Mouse (Mus musculus) E14TG2a.4 (cell line): ENCODE measurements around the gene Arpc3.

Experiments
- H3K27me3 ChIP-seq: 2 replicates; pipeline ENCODE4 v1.6.1; 2014; ENCODE audit warnings: low read length, control low read depth; ENCODE audit not compliant: insufficient read depth
- H3K36me3 ChIP-seq: 2 replicates; pipeline ENCODE4 v1.6.1; 2014; ENCODE audit warnings: low read length, control low read depth; ENCODE audit not compliant: insufficient read depth
- H3K4me1 ChIP-seq: replicated peaks from 2 replicates; pipeline ENCODE4 v1.6.1; 2014; ENCODE audit warnings: low read depth, low read length, control low read depth
- H3K4me3 ChIP-seq: replicated peaks from 2 replicates; pipeline ENCODE4 v1.5.1; 2014; ENCODE audit warnings: mild to moderate bottlenecking, low read length
- H3K9me3 ChIP-seq: 2 replicates; pipeline ENCODE4 v1.6.1; 2014; ENCODE audit warnings: low read length, control low read depth
- CTCF ChIP-seq: conservative IDR thresholded peaks from 2 replicates; pipeline ENCODE4 v1.5.1; 2014; ENCODE audit warnings: low read length
- NANOG ChIP-seq: IDR thresholded peaks from 2 replicates; pipeline ENCODE4 v1.6.1; 2014; ENCODE audit warnings: borderline replicate concordance, low read length, mixed read lengths
- POU5F1 ChIP-seq: IDR thresholded peaks from 2 replicates; pipeline ENCODE4 v1.6.1; 2014; ENCODE audit warnings: low read length, borderline replicate concordance

Arpc3 gene

DNA sequence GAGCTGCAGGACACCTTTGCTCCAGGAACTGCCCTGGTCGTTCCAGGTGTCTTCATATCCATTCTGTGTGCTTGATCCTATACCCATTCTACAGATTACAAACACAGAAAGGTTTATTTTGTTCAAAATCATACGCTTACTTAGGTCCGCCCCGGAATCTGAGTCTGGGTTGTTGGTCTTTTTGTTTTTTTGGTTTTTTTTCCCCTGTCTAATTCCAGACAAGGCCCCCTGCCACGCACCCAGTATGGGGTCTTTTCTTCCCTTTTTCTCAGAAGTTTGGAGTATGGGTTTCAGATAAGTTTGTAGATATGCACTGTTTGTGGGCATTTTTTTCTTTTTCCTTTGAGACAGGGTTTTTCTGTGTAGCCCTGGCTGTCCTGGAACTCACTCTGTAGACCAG, 18.8 kb upstream of the Arpc3 start:
- no peak for TF ChIP-seq POU5F1
- no peak for TF ChIP-seq CTCF
- no peak for TF ChIP-seq NANOG
- Histone ChIP-seq H3K27me3 (no peaks in the 10 kb centered on the region), H3K4me1 (peaks cover 36% of the 10 kb centered on the region), H3K9me3 (no peaks in the 10 kb centered on the region), H3K36me3 (peaks cover 60% of the 10 kb centered on the region), H3K4me3 (peak overlapping the region; percentile 97)

DNA sequence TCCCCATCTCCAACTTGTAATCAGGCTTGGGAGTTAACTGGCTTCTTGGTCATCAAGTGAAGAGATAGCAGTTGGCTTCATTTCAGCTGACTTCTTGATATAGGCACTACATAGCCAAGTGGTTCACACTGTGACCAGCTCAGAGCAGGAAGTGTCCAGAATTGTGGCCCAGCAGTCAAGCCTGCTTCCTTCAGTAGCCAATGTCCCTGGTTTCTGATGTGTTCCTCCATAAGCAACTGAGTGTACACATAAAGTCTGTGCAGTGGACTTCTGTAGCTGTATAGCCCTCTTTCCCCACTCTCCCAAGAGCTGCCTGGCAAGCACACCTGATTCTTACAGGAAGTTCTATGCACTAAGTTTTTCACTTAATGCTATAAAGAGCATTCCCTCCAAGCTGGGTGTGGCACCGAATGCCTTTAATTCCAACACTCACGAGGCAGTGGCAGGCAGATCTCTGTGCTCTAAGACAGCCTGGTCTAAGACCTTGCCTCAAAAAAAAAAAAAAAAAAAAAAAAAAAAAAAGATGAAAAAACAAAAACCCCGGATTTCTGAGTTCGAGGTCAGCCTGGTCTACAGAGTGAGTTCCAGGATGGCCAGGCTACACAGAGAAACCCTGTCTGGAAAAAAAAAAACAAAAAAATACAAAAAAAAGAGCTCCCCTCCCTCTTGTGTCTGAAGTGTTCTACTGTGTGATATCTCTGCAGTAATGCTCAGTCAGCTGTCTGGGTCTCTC, 14.4 kb upstream of the Arpc3 start:
- H3K36me3 ChIP-seq: peaks cover 78% of the 10 kb centered on the region
- TF ChIP-seq POU5F1 (no peak), NANOG (no peak), CTCF (no peak)
- peaks cover 61% of the 10 kb centered on the region for H3K4me1 ChIP-seq
- no peaks in the 10 kb centered on the region for H3K27me3 ChIP-seq
- no peaks in the 10 kb centered on the region for H3K9me3 ChIP-seq
- H3K4me3 ChIP-seq: no peak overlapping the region

DNA sequence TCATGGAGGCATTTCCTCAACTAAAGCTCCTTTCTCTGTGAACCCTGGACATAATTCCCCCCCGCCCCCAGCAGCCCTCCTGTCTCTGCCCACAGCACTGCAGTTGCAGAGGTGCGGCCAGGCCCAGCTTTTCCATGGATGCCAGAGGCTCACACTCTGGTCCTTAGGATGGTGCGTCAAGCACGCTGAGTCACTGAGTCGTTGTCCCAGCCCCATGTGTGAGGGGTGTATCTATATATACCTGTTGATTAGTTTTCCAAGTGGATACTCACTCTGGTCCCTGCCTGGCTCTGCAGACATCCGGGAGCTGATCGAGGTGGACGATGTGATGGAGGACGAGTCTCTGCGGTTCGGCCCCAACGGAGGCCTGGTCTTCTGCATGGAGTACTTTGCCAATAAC, 13.5 kb upstream of the Arpc3 start:
- Histone ChIP-seq H3K9me3 (no peaks in the 10 kb centered on the region), H3K4me3 (no peak overlapping the region), H3K27me3 (no peaks in the 10 kb centered on the region), H3K4me1 (peaks cover 59% of the 10 kb centered on the region), H3K36me3 (peaks cover 84% of the 10 kb centered on the region)
- TF ChIP-seq POU5F1 (no peak), NANOG (no peak), CTCF (no peak)

DNA sequence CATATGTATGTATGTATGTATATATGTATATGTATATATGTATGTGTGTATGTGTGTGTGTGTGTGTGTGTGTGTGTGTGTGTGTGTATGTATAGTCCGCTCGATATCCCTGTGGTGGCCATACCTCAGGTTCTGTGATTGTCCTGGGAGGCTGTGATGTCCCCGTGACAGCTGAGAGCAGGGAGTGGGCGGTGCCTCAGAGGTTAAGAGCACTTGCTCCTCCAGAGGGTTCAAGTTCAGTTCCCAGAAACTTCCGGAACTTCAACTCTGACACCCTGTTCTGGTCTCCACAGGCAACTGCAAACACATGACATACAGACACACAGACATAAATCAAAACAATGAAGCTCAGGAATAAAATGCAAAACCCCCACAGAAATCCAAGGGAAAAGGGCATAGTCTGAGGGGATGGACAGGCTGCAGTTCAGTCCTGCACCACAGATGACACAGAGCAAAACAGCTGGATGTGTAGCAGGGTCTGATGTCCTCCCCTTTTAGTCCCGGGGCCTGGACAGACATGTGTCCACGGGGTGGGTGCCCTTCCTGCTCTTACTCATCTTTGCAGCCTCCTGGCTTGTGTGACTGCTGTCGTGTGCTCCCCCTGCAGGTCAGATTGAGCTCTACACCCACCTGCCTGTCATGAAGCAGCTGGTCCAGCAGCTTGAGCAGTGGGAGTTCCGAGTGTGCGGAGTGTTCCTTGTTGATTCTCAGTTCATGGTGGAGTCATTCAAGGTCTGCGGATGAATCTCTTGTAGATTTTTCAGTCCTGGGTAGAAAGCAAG, 12.1 kb upstream of the Arpc3 start:
- Histone ChIP-seq H3K9me3 (no peaks in the 10 kb centered on the region), H3K36me3 (peaks cover 73% of the 10 kb centered on the region), H3K27me3 (no peaks in the 10 kb centered on the region), H3K4me1 (peaks cover 49% of the 10 kb centered on the region), H3K4me3 (no peak overlapping the region)
- no peak for TF ChIP-seq POU5F1
- TF ChIP-seq CTCF: peak; percentile 89
- TF ChIP-seq NANOG: no peak

DNA sequence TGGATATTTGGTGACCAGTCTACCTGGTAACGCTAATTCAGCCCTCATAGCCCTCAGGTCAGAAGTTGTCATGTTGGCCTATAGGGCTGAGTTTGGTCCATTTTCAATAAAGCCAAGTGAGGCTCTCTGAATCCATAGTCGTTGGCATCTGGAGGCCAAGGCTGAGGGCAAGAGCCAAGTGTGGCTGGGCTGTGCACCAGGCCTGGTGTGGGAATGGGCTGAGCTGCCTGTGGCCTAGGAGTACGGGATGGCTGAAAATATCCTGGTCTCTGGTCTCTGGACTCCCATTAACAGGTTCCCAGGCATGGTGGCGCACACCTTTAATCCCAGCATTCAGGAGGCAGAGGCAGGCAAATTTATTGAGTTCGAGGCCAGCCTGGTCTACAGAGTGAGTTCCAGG, 1.7 kb upstream of the Arpc3 start:
- no peak for TF ChIP-seq CTCF
- TF ChIP-seq NANOG: no peak
- no peak for TF ChIP-seq POU5F1

DNA sequence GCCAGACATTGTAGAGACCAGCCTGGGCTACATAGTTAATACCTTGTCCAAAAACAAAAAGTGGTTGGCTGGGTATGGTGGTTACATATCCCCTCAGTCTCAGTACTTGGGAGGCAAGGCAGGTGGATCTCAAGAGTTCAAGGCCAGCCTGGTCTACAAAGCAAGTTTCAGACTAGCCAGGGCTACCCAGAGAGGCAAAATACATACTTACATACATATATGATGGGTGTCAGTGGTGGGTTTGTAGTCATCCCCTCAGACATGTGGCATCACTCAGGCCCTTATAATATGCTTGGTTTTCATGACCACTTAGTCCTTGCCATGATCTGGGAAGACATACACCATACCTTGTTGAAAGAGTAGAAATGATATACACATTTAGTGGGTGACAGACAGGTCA, 1.0 kb upstream of the Arpc3 start:
- no peak overlapping the region for H3K4me3 ChIP-seq
- H3K9me3 ChIP-seq: no peaks in the 10 kb centered on the region
- peaks cover 29% of the 10 kb centered on the region for H3K4me1 ChIP-seq
- TF ChIP-seq POU5F1 (no peak), CTCF (no peak), NANOG (no peak)
- H3K27me3 ChIP-seq: no peaks in the 10 kb centered on the region
- peaks cover 27% of the 10 kb centered on the region for H3K36me3 ChIP-seq

More for the DNA sequence above, 1.7 kb upstream of the Arpc3 start:
- no peak overlapping the region for H3K4me3 ChIP-seq
- H3K27me3 ChIP-seq: no peaks in the 10 kb centered on the region
- H3K9me3 ChIP-seq: no peaks in the 10 kb centered on the region
- peaks cover 25% of the 10 kb centered on the region for H3K4me1 ChIP-seq
- peaks cover 21% of the 10 kb centered on the region for H3K36me3 ChIP-seq

DNA sequence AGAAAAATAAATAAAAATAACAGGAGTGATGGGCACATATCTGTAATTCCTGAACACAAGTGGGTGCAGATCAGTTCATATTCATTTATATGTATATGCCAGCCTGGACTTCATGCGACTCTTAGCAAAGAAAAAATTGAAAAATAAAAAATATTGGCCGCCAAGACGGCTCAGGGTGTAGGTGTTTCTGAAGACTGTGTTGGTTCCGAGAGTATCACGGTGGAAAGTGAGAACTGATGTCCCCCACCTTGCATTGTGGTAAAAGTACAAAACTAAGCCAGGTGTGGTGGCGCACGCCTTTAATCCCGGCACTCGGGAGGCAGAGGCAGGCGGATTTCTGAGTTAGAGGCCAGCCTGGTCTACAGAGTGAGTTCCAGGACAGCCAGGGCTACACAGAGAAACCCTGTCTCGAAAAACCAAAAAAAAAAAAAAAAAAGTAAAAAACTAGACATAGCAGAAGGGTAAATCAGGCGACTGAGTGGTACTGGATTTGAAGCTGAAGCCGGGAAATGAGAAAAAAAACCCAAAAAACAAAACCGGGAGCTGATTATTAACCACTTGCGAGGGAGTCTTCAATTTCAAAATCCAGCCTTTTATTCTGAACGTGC, 396 bp upstream of the Arpc3 start:
- TF ChIP-seq NANOG: no peak
- TF ChIP-seq CTCF: no peak
- TF ChIP-seq POU5F1: no peak
- H3K9me3 ChIP-seq: no peaks in the 10 kb centered on the region
- H3K27me3 ChIP-seq: no peaks in the 10 kb centered on the region
- H3K4me3 ChIP-seq: peak overlapping the region; percentile 96
- H3K4me1 ChIP-seq: peaks cover 34% of the 10 kb centered on the region
- peaks cover 27% of the 10 kb centered on the region for H3K36me3 ChIP-seq
